Mouse (Mus musculus) spleen, adult 2 months (tissue): ENCODE results near the gene Taf6.

ENCODE experiments used
- CTCF ChIP-seq: fragments of 200-500 bp; IDR thresholded peaks from 2 replicates; pipeline ENCODE4 v1.5.1; 2011; ENCODE audit warnings: mild to moderate bottlenecking, inconsistent platforms; ENCODE audit not compliant: insufficient read depth, insufficient read length, insufficient replicate concordance; ENCODE audit errors: extremely low read depth
- POLR2A ChIP-seq: fragments of 200-500 bp; IDR thresholded peaks from 2 replicates; pipeline ENCODE4 v1.6.1; 2011; ENCODE audit warnings: low read depth, low read length, inconsistent platforms

GRCm38 (mm10) chr5:138219864-138220263, 32.6 kb upstream of the Taf6 start:
- TF ChIP-seq CTCF (no peak), POLR2A (no peak)
